Mouse (Mus musculus) lung, postnatal 0 days (tissue): Measurements from ENCODE around the gene Slc2a3. TPM values are rescaled to one million over a fixed set of nuclear protein-coding genes. Genes with fewer than 3 reads are reported as not detected.

Source experiments
- ATAC-seq: fragments of 200-750 bp; cut with Nextera tagmentation; 2 replicates; pipeline ENCODE4 v1.8.0; 2017; ENCODE audit warnings: moderate library complexity
- DNase-seq: peaks from one replicate; pipeline ENCODE4 v3.0.0-alpha.2; 2016; ENCODE audit warnings: low spot score
- H3K27ac ChIP-seq: fragments of 300-500 bp; sonication (generic); 2 replicates; pipeline ENCODE4 v1.5.1; 2014; ENCODE audit warnings: antibody characterized with exemption, mild to moderate bottlenecking, low read length, mixed read lengths
- H3K27me3 ChIP-seq: fragments of 300-500 bp; sonication (generic); replicated peaks from 2 replicates; pipeline ENCODE4 v1.6.1; 2014; ENCODE audit warnings: low read length, mixed read lengths; ENCODE audit not compliant: insufficient read depth
- H3K36me3 ChIP-seq: fragments of 300-500 bp; sonication (generic); 2 replicates; pipeline ENCODE4 v1.6.1; 2014; ENCODE audit warnings: low read length, mixed read lengths; ENCODE audit not compliant: insufficient read depth
- H3K4me1 ChIP-seq: fragments of 300-500 bp; sonication (generic); 2 replicates; pipeline ENCODE4 v1.6.1; 2014; ENCODE audit warnings: antibody characterized with exemption, low read depth, low read length, mixed read lengths; ENCODE audit not compliant: insufficient read depth
- H3K4me2 ChIP-seq: fragments of 300-500 bp; sonication (generic); replicated peaks from 2 replicates; pipeline ENCODE4 v1.6.1; 2014; ENCODE audit warnings: low read depth, mild to moderate bottlenecking, low read length, moderate library complexity, mixed read lengths
- H3K4me3 ChIP-seq: fragments of 300-500 bp; sonication (generic); 2 replicates; pipeline ENCODE4 v1.5.1; 2014; ENCODE audit warnings: low read depth, low read length
- H3K9ac ChIP-seq: fragments of 300-500 bp; sonication (generic); replicated peaks from 2 replicates; pipeline ENCODE4 v1.6.1; 2014; ENCODE audit warnings: low read depth, mild to moderate bottlenecking
- H3K9me3 ChIP-seq: fragments of 300-500 bp; sonication (generic); 2 replicates; pipeline ENCODE4 v1.6.1; 2016; ENCODE audit warnings: low read length, mixed read lengths
- CTCF ChIP-seq: IDR thresholded peaks from 2 replicates; pipeline ENCODE4 v1.5.1; 2016; ENCODE audit warnings: antibody characterized with exemption, mild to moderate bottlenecking
- EP300 ChIP-seq: IDR thresholded peaks from 2 replicates; pipeline ENCODE4 v1.6.1; 2016; ENCODE audit warnings: antibody characterized with exemption, mild to moderate bottlenecking, control low read depth
- WGBS: fragments of 180-500 bp; shearing (Covaris S2); extraction: QIAGEN DNeasy Blood & Tissue Kit; methylation state at CpG from one replicate; pipeline ENCODE4 v1.1.7; 2014; 5-methylcytosine and 5-hydroxymethylcytosine counted together
- microRNA-seq: library from miRNA; unstranded; fragments of <30 nt; microRNA quantifications from one replicate; pipeline ENCODE4, GENCODE M21; 2016
- polyA plus RNA-seq: library from polyadenylated mRNA; unstranded; fragments of >200 nt; fragmentation: Nextera tagmentation; extraction: Ambion mirVana; gene quantifications from 2 replicates; pipeline ENCODE4 v1.2.1, GENCODE M21; 2015

Slc2a3 gene
- polyA plus RNA-seq, 1 experiment from 2014 or later: 3.8 TPM

GRCm38 (mm10) chr6:122682646-122683045 is 118.8 kb downstream of the Slc2a3 start:
- no peak for ATAC-seq

More at GRCm38 (mm10) chr6:122682646-122683045, 118.8 kb downstream of the Slc2a3 start:
- Histone ChIP-seq H3K9ac (no peak overlapping the region), H3K36me3 (no peaks in the 10 kb centered on the region), H3K4me2 (no peak overlapping the region), H3K4me3 (no peak overlapping the region), H3K27me3 (no peaks in the 10 kb centered on the region), H3K9me3 (no peaks in the 10 kb centered on the region), H3K4me1 (no peaks in the 10 kb centered on the region), H3K27ac (no peak overlapping the region)
- DNase-seq: no peak
- WGBS: 84% methylated on average over 3 of the region's 3 CpGs
- no peak for TF ChIP-seq CTCF
- no peak for TF ChIP-seq EP300

Small RNA genes lying within 50 kb of the gene (microRNA-seq; reads per million reads assigned to microRNA genes)
- gene Mir7231: not detected

Other genes starting within 250 kb of the Slc2a3 start
- 0.05 TPM in 1 of 2 replicates, not detected in the other for gene Aicda, start 247.8 kb downstream of the Slc2a3 start, polyA plus RNA-seq
- gene Apobec1, start 199.2 kb downstream of the Slc2a3 start, polyA plus RNA-seq: 8.9 and 9.5 TPM in 2 replicates
- gene Gdf3, start 191.6 kb downstream of the Slc2a3 start, polyA plus RNA-seq: not detected in 2 replicates
- gene Dppa3, start 175.2 kb downstream of the Slc2a3 start, polyA plus RNA-seq: not detected in 2 replicates
- gene Nanog, start 94.2 kb downstream of the Slc2a3 start, polyA plus RNA-seq: 0.24 and 0.36 TPM in 2 replicates
- gene Foxj2, start 18.3 kb upstream of the Slc2a3 start, polyA plus RNA-seq: 5.5 and 6.1 TPM in 2 replicates
- 3.4 and 3.6 TPM in 2 replicates for gene C3ar1, start 54.5 kb upstream of the Slc2a3 start, polyA plus RNA-seq
- gene Necap1, start 72.8 kb upstream of the Slc2a3 start, polyA plus RNA-seq: 30.3 and 31.2 TPM in 2 replicates
- 4.6 and 5.1 TPM in 2 replicates for gene Clec4a1, start 120.2 kb upstream of the Slc2a3 start, polyA plus RNA-seq
- 13.2 and 19.8 TPM in 2 replicates for gene Clec4a3, start 150.9 kb upstream of the Slc2a3 start, polyA plus RNA-seq
- 0.35 TPM in 1 of 2 replicates, not detected in the other for gene Clec4a4, start 188.7 kb upstream of the Slc2a3 start, polyA plus RNA-seq
- gene Clec4b1, start 248.3 kb upstream of the Slc2a3 start, polyA plus RNA-seq: 1.9 and 2.3 TPM in 2 replicates